1 mouse cellular context compared by ENCODE assay signal in genomic region chr4:141749557-141749956, GRCm38 (mm10).
TF ChIP-seq lines count a peak whose summit lies in the region.

No protein-coding gene starts in this region.

TF ChIP-seq in myocyte, 11 proteins besides CTCF, POLR2A, EP300 and RAD21 (continued from another document):
- TF ChIP-seq TCF12 (IDR thresholded peaks at IDR 0.05; ENCODE audit: insufficient read depth, poor library complexity, severe bottlenecking) (no peak), USF1 (IDR thresholded peaks at IDR 0.05; ENCODE audit: low read depth) (no peak), MYOG (IDR thresholded peaks at IDR 0.05; ENCODE audit: control insufficient read depth in 1 of 3, insufficient read depth in 1 of 3, insufficient read length in 2 of 3, low read depth in 2 of 3) (peak in 1 of 3 experiments; percentile 85), SRF (IDR thresholded peaks at IDR 0.05; ENCODE audit: control insufficient read depth, insufficient read length, low read depth) (no peak), POLR2AphosphoS2 (IDR thresholded peaks at IDR 0.05; ENCODE audit: insufficient read length, low read depth) (no peak)
